Mouse (Mus musculus): ENCODE data around the gene Slc2a5. TPM values are rescaled to one million over a fixed set of nuclear protein-coding genes. Genes with fewer than 3 reads are reported as not detected.

Gene Slc2a5
- polyA plus RNA-seq (2015; fragmentation: Nextera tagmentation; extraction: Ambion mirVana), result 0.76 and 0.80 TPM in 2 replicates

GRCm38 (mm10) chr4:150119055-150119454 is at the start of gene Slc2a5:
Gene Slc2a5, plus strand, starts transcription at chr4:150119283.
- DNase-seq (ENCODE audit: low spot score), result no peak
- Histone ChIP-seq H3K9me3 (ENCODE audit: control insufficient read depth, low read length) (no peaks in the 10 kb centered on the region), H3K27me3 (ENCODE audit: control insufficient read depth, insufficient read depth, low read length) (no peaks in the 10 kb centered on the region), H3K36me3 (ENCODE audit: control insufficient read depth, insufficient read depth, low read length) (no peaks in the 10 kb centered on the region), H3K4me2 (replicated peaks; ENCODE audit: low read depth) (peak within 1 kb of the TSS; percentile 3; the same call in 1 of the 2 replicates), H3K9ac (ENCODE audit: low read length) (no peak within 1 kb of the TSS), H3K4me3 (ENCODE audit: low read depth, low read length) (no peak within 1 kb of the TSS), H3K27ac (replicated peaks) (no peak within 1 kb of the TSS), H3K4me1 (replicated peaks; ENCODE audit: control insufficient read depth, insufficient read depth) (no peaks in the 10 kb centered on the region)
- 19% methylated on average over 15 of the region's 15 CpGs for WGBS
- no peak for TF ChIP-seq EP300 (optimal IDR thresholded peaks at IDR 0.05)
- TF ChIP-seq CTCF (IDR thresholded peaks at IDR 0.05; ENCODE audit: low read depth), result no peak
- ATAC-seq (ENCODE audit: low FRiP score, low TSS enrichment), result no peak

DNA sequence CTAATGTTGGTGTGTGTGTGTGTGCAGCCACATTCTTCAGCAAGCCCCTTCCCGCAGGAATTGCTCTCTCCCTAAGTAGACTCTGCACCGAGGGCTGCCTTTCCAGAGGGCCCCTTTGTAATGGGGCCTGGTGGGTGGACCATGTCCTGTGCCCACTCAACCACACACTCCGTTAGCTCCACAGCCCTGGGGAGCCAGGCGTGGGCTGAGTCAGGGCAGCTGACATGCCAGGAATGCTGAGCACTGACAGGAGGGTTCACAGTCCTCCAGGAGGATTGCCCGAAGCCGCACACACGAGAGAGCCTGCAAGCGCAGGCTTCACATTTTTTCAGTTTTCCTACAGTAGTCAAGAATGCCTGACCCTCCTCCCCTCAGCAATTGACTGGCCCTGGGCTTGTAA is 48.9 kb upstream of the Slc2a5 start:
- Histone ChIP-seq H3K4me3 (ENCODE audit: low read depth, low read length) (no peak overlapping the region), H3K4me2 (replicated peaks; ENCODE audit: low read depth) (no peak overlapping the region), H3K9ac (ENCODE audit: low read length) (no peak overlapping the region), H3K9me3 (ENCODE audit: control insufficient read depth, low read length) (no peaks in the 10 kb centered on the region), H3K27ac (replicated peaks) (no peak overlapping the region), H3K36me3 (ENCODE audit: control insufficient read depth, insufficient read depth, low read length) (0 out of 2 replicates have a peak, but pooled peaks cover 4% of the 10 kb centered on the region), H3K27me3 (ENCODE audit: control insufficient read depth, insufficient read depth, low read length) (no peaks in the 10 kb centered on the region), H3K4me1 (replicated peaks; ENCODE audit: control insufficient read depth, insufficient read depth) (no peaks in the 10 kb centered on the region)
- WGBS, result 42% methylated on average over 8 of the region's 8 CpGs
- DNase-seq (ENCODE audit: low spot score), result no peak
- no peak for ATAC-seq (ENCODE audit: low FRiP score, low TSS enrichment)
- TF ChIP-seq EP300 (optimal IDR thresholded peaks at IDR 0.05) (no peak), CTCF (IDR thresholded peaks at IDR 0.05; ENCODE audit: low read depth) (no peak)

DNA sequence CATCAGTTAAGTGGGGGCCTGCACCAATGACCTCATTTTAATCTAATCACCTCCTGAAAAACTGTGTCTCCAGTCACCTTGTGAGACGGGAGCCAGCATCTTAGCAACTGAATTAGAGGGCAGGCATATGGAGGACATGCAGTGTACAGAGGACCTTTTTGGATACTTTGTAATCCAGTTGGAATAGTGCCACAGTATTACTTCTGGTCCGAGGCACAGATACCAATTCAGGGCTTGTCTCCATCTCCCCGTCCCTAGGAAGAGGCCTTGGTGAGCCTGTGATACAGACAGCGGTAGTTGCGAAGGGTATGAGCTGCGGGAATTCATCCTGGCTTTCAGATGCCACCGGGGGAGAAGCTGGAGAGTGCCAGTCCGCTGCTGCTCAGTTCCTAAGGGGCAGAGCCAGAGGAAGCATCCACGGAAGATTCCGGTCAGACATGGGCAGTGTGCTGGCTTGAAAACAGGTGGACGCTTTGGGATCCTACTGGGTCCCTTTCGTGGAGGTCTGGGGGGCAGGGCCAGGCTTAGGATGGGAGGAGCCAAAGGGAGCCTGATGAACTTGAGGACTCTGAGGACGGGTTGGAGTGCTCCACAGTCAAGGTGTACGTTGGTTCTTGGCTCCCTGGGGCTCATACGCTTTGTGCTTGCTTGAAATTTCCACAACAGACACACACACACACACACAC is 46.5 kb upstream of the Slc2a5 start:
- DNase-seq (ENCODE audit: low spot score) (no peak), ATAC-seq (ENCODE audit: low FRiP score, low TSS enrichment) (no peak; the same call in 1 of the 2 replicates)
- no peaks in the 10 kb centered on the region for H3K9me3 ChIP-seq (ENCODE audit: control insufficient read depth, low read length)
- H3K4me1 ChIP-seq (replicated peaks; ENCODE audit: control insufficient read depth, insufficient read depth), result no peaks in the 10 kb centered on the region
- H3K27me3 ChIP-seq (ENCODE audit: control insufficient read depth, insufficient read depth, low read length), result no peaks in the 10 kb centered on the region
- no peak overlapping the region for H3K4me3 ChIP-seq (ENCODE audit: low read depth, low read length)
- H3K27ac ChIP-seq (replicated peaks), result no peak overlapping the region
- H3K9ac ChIP-seq (ENCODE audit: low read length), result no peak overlapping the region
- 55% methylated on average over 15 of the region's 15 CpGs for WGBS
- H3K4me2 ChIP-seq (replicated peaks; ENCODE audit: low read depth), result no peak overlapping the region
- no peaks in the 10 kb centered on the region for H3K36me3 ChIP-seq (ENCODE audit: control insufficient read depth, insufficient read depth, low read length)
- TF ChIP-seq CTCF (IDR thresholded peaks at IDR 0.05; ENCODE audit: low read depth) (no peak), EP300 (optimal IDR thresholded peaks at IDR 0.05) (no peak)

DNA sequence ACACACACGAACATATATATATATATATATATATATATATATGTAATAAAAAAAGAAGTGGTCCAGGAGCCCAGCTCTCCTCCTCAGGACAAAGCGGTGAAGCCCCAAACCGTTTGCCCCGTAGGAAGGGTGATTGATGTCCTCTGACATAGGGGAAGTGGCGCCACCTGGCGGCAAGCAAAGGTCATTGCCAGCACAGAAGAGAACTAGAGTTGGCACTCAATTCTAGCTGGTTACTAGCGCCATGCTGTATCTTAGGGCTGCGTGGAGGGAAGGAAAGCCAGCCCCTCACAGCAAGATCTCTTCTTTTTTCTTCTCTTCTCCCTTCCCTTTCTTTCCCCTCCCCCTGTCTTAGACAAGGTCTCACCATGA is 46.0 kb upstream of the Slc2a5 start:
- H3K9ac ChIP-seq (ENCODE audit: low read length), result no peak overlapping the region
- H3K27me3 ChIP-seq (ENCODE audit: control insufficient read depth, insufficient read depth, low read length), result no peaks in the 10 kb centered on the region
- H3K4me1 ChIP-seq (replicated peaks; ENCODE audit: control insufficient read depth, insufficient read depth), result no peaks in the 10 kb centered on the region
- 24% methylated on average over 8 of the region's 8 CpGs for WGBS
- no peak overlapping the region for H3K4me3 ChIP-seq (ENCODE audit: low read depth, low read length)
- no peak; the same call in 1 of the 2 replicates for ATAC-seq (ENCODE audit: low FRiP score, low TSS enrichment)
- H3K9me3 ChIP-seq (ENCODE audit: control insufficient read depth, low read length), result no peaks in the 10 kb centered on the region
- H3K4me2 ChIP-seq (replicated peaks; ENCODE audit: low read depth), result no peak overlapping the region
- peak; percentile 83 for TF ChIP-seq CTCF (IDR thresholded peaks at IDR 0.05; ENCODE audit: low read depth)
- TF ChIP-seq EP300 (optimal IDR thresholded peaks at IDR 0.05), result no peak
- no peak overlapping the region for H3K27ac ChIP-seq (replicated peaks)
- H3K36me3 ChIP-seq (ENCODE audit: control insufficient read depth, insufficient read depth, low read length), result no peaks in the 10 kb centered on the region
- peak; percentile 63 for DNase-seq (ENCODE audit: low spot score)

DNA sequence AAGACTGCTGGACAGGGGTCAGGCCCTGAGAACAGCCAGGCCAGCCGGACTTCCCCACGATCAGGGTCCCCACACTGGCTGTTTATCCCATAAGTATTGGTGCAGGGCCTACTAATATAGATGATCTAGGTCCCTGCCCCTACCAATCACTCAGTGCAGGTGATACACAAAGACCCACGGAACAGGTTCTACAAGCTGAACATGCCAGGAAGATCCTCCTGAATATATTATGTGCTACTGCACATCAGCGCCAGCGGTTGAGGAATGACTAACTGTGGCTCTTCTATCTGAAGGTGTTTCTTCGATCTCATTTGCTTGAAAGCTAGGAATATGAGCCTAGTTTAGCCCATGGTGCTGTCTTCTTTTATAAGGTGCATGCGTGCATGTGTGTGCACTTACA is 43.7 kb upstream of the Slc2a5 start:
- no peak overlapping the region for H3K4me3 ChIP-seq (ENCODE audit: low read depth, low read length)
- H3K4me2 ChIP-seq (replicated peaks; ENCODE audit: low read depth), result no peak overlapping the region
- no peak overlapping the region for H3K9ac ChIP-seq (ENCODE audit: low read length)
- DNase-seq (ENCODE audit: low spot score), result no peak
- no peaks in the 10 kb centered on the region for H3K36me3 ChIP-seq (ENCODE audit: control insufficient read depth, insufficient read depth, low read length)
- H3K27ac ChIP-seq (replicated peaks), result peak overlapping the region; percentile 49; the same call in 1 of the 2 replicates
- H3K9me3 ChIP-seq (ENCODE audit: control insufficient read depth, low read length), result no peaks in the 10 kb centered on the region
- H3K27me3 ChIP-seq (ENCODE audit: control insufficient read depth, insufficient read depth, low read length), result no peaks in the 10 kb centered on the region
- H3K4me1 ChIP-seq (replicated peaks; ENCODE audit: control insufficient read depth, insufficient read depth), result no peaks in the 10 kb centered on the region
- TF ChIP-seq EP300 (optimal IDR thresholded peaks at IDR 0.05) (no peak), CTCF (IDR thresholded peaks at IDR 0.05; ENCODE audit: low read depth) (no peak)
- WGBS, result 65% methylated on average over 7 of the region's 7 CpGs
- no peak for ATAC-seq (ENCODE audit: low FRiP score, low TSS enrichment)

DNA sequence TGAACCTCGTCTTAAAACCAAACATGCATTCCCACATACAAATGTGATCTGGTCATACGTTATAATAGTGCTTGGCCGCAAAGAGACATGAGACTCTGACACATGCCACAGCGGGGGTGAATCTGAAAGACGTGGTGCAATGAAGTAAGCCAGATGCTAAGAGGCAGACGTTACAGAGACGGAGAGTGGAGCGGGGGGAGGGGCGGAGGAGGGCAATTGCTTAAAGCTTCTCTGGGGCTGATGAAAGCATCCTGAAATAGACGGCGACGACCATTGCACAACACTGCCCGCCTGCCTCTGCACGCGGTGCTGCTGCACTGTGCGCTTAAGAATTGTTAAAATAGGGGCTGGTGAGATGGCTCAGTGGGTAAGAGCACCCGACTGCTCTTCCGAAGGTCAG is 42.9 kb upstream of the Slc2a5 start:
- TF ChIP-seq EP300 (optimal IDR thresholded peaks at IDR 0.05), result no peak
- no peak for TF ChIP-seq CTCF (IDR thresholded peaks at IDR 0.05; ENCODE audit: low read depth)
- Histone ChIP-seq H3K27me3 (ENCODE audit: control insufficient read depth, insufficient read depth, low read length) (no peaks in the 10 kb centered on the region), H3K9me3 (ENCODE audit: control insufficient read depth, low read length) (no peaks in the 10 kb centered on the region), H3K36me3 (ENCODE audit: control insufficient read depth, insufficient read depth, low read length) (no peaks in the 10 kb centered on the region), H3K4me1 (replicated peaks; ENCODE audit: control insufficient read depth, insufficient read depth) (no peaks in the 10 kb centered on the region), H3K4me3 (ENCODE audit: low read depth, low read length) (no peak overlapping the region), H3K27ac (replicated peaks) (no peak overlapping the region; the same call in 1 of the 2 replicates), H3K9ac (ENCODE audit: low read length) (no peak overlapping the region), H3K4me2 (replicated peaks; ENCODE audit: low read depth) (no peak overlapping the region)
- ATAC-seq (ENCODE audit: low FRiP score, low TSS enrichment) (no peak), DNase-seq (ENCODE audit: low spot score) (no peak)
- WGBS, result 37% methylated on average over 18 of the region's 18 CpGs

All from stomach, postnatal 0 days (tissue).